Comparison of ENCODE assay signal across 8 mouse cellular contexts in genomic region chr5:110106140-110106871, GRCm38 (mm10). TPM values are rescaled to one million over a fixed set of nuclear protein-coding genes. Genes with fewer than 3 reads are reported as not detected.
DNase-seq lines count a peak whose midpoint lies in the region; ATAC-seq lines count a peak whose summit lies in the region.

No protein-coding gene starts in this region.

- H3K27me3 ChIP-seq in megakaryocyte, embryonic 14.5 days (replicated peaks) = no peaks in the 10 kb centered on the region
- no peaks in the 10 kb centered on the region for H3K27me3 ChIP-seq in hindbrain, embryonic 14.5 days (ENCODE audit: control insufficient read depth, insufficient read depth, low read length)

- H3K27ac ChIP-seq in hindbrain, embryonic 14.5 days = no peak overlapping the region

- no peaks in the 10 kb centered on the region for H3K9me3 ChIP-seq in megakaryocyte, embryonic 14.5 days
- H3K9me3 ChIP-seq in hindbrain, embryonic 14.5 days (ENCODE audit: control insufficient read depth, low read length) = no peaks in the 10 kb centered on the region

- WGBS in hindbrain, embryonic 14.5 days = 95% methylated on average over 26 of the region's 26 CpGs

- H3K4me2 ChIP-seq in hindbrain, embryonic 14.5 days (replicated peaks) = peak overlapping the region; percentile 87

- peaks cover 49% of the 10 kb centered on the region for H3K36me3 ChIP-seq in megakaryocyte, embryonic 14.5 days (replicated peaks; ENCODE audit: low read length)
- H3K36me3 ChIP-seq in hindbrain, embryonic 14.5 days (replicated peaks; ENCODE audit: control insufficient read depth, insufficient read depth) = peaks cover 35% of the 10 kb centered on the region

- H3K9ac ChIP-seq in hindbrain, embryonic 14.5 days = peak overlapping the region; percentile 80; the same call in 1 of the 2 replicates

- ATAC-seq in megakaryocyte, adult 5-6 weeks (ENCODE audit: poor library complexity, severe bottlenecking) = no peak
- ATAC-seq in hindbrain, embryonic 14.5 days (ENCODE audit: low FRiP score) = no peak
- no peak for ATAC-seq in monocyte, adult 5-6 weeks (replicated peaks; ENCODE audit: insufficient number of reproducible peaks, low FRiP score, low TSS enrichment, poor library complexity, severe bottlenecking)

- DNase-seq in cerebellum, adult 11 months = peak; percentile 49
- no peak for DNase-seq in cerebellum, postnatal 4 days (ENCODE audit: low spot score in 2 of 2)
- DNase-seq in hindbrain, embryonic 14.5 days (ENCODE audit: low spot score) = no peak
- peak; percentile 7 for DNase-seq in lung, postnatal 10 days
- no peak for DNase-seq in gastrocnemius, postnatal 36 days

- H3K4me3 ChIP-seq in megakaryocyte, embryonic 14.5 days (replicated peaks) = peak overlapping the region; percentile 100
- peak overlapping the region; percentile 80 for H3K4me3 ChIP-seq in hindbrain, embryonic 14.5 days (replicated peaks; ENCODE audit: low read length)

- H3K4me1 ChIP-seq in megakaryocyte, embryonic 14.5 days = peaks cover 58% of the 10 kb centered on the region
- peaks cover 29% of the 10 kb centered on the region for H3K4me1 ChIP-seq in hindbrain, embryonic 14.5 days (replicated peaks; ENCODE audit: control insufficient read depth, insufficient read depth, low read length)

- intact Hi-C loops in gastrocnemius, postnatal 36 days (cut with DNase I) = no loop called here

RNA-seq across cellular contexts. Expression of gene Gtpbp6, which starts 1.7 kb away (rescaled TPM):
- polyA plus RNA-seq in megakaryocyte, embryonic 14.5 days (2012; ENCODE audit: insufficient read depth, low replicate concordance) = 49.5 and 52.6 TPM in 2 replicates
- 7.5 and 14.5 TPM in 2 replicates for total RNA-seq in megakaryocyte, adult 5-6 weeks (2015)
- 15.9 and 17.9 TPM in 2 replicates for total RNA-seq in megakaryocyte, adult 5-6 weeks (2017)
- polyA plus RNA-seq in hindbrain, embryonic 14.5 days (2014; fragmentation: Nextera tagmentation; extraction: Ambion mirVana) = 53.1 and 55.9 TPM in 2 replicates
- total RNA-seq in monocyte, adult 5-6 weeks (2017) = 31.9 to 41.2 TPM (median 37.7 TPM) in 3 replicates
- total RNA-seq in gastrocnemius, postnatal 36 days (2021) = 10 to 100 TPM; 13.6 to 14.3 TPM

RNA-seq across cellular contexts. Expression of gene Zfp605, which starts 3.6 kb away (rescaled TPM):
- polyA plus RNA-seq in megakaryocyte, embryonic 14.5 days (2012; ENCODE audit: insufficient read depth, low replicate concordance) = 1.00 TPM in 1 of 2 replicates, not detected in the other
- 2.5 and 4.2 TPM in 2 replicates for total RNA-seq in megakaryocyte, adult 5-6 weeks (2015)
- total RNA-seq in megakaryocyte, adult 5-6 weeks (2017) = 5.9 and 8.1 TPM in 2 replicates
- 11.6 and 14.6 TPM in 2 replicates for polyA plus RNA-seq in hindbrain, embryonic 14.5 days (2014; fragmentation: Nextera tagmentation; extraction: Ambion mirVana)
- total RNA-seq in monocyte, adult 5-6 weeks (2017) = 6.8 to 11.4 TPM (median 11.3 TPM) in 3 replicates
- total RNA-seq in gastrocnemius, postnatal 36 days (2021) = 1 to 10 TPM; 3.0 to 3.2 TPM

RNA-seq across cellular contexts. Expression of gene Plcxd1, which starts 6.5 kb away (rescaled TPM):
- 0.10 TPM in 1 of 2 replicates, not detected in the other for polyA plus RNA-seq in megakaryocyte, embryonic 14.5 days (2012; ENCODE audit: insufficient read depth, low replicate concordance)
- not detected in 2 replicates for total RNA-seq in megakaryocyte, adult 5-6 weeks (2015)
- total RNA-seq in megakaryocyte, adult 5-6 weeks (2017) = 0.11 TPM in 1 of 2 replicates, not detected in the other
- 1.7 and 3.2 TPM in 2 replicates for polyA plus RNA-seq in hindbrain, embryonic 14.5 days (2014; fragmentation: Nextera tagmentation; extraction: Ambion mirVana)
- 0.10 to 2.3 TPM in 2 of 3 replicates, not detected in the other for total RNA-seq in monocyte, adult 5-6 weeks (2017)
- not detected for total RNA-seq in gastrocnemius, postnatal 36 days (2021)

RNA-seq across cellular contexts. Expression of gene Gm35315, which starts 12.1 kb away (rescaled TPM):
- not detected in 2 replicates for polyA plus RNA-seq in megakaryocyte, embryonic 14.5 days (2012; ENCODE audit: insufficient read depth, low replicate concordance)
- 0.78 and 0.93 TPM in 2 replicates for total RNA-seq in megakaryocyte, adult 5-6 weeks (2015)
- 0.29 and 0.37 TPM in 2 replicates for total RNA-seq in megakaryocyte, adult 5-6 weeks (2017)
- polyA plus RNA-seq in hindbrain, embryonic 14.5 days (2014; fragmentation: Nextera tagmentation; extraction: Ambion mirVana) = 0.46 and 0.47 TPM in 2 replicates
- total RNA-seq in monocyte, adult 5-6 weeks (2017) = 0.39 to 0.76 TPM in 2 of 3 replicates, not detected in the other
- under 1 TPM; 0.07 to 0.23 TPM for total RNA-seq in gastrocnemius, postnatal 36 days (2021)

RNA-seq across cellular contexts. Expression of gene Chfr, which starts 29.3 kb away (rescaled TPM):
- polyA plus RNA-seq in megakaryocyte, embryonic 14.5 days (2012; ENCODE audit: insufficient read depth, low replicate concordance) = 16.6 and 30.1 TPM in 2 replicates
- 45.7 and 49.6 TPM in 2 replicates for total RNA-seq in megakaryocyte, adult 5-6 weeks (2015)
- 73.1 and 78.6 TPM in 2 replicates for total RNA-seq in megakaryocyte, adult 5-6 weeks (2017)
- polyA plus RNA-seq in hindbrain, embryonic 14.5 days (2014; fragmentation: Nextera tagmentation; extraction: Ambion mirVana) = 86.9 and 88.2 TPM in 2 replicates
- total RNA-seq in monocyte, adult 5-6 weeks (2017) = 84.6 to 106 TPM (median 89.6 TPM) in 3 replicates
- total RNA-seq in gastrocnemius, postnatal 36 days (2021) = 10 to 100 TPM; 12.3 to 14.1 TPM

Comparison
In these comparisons a context has a peak if more than half of its experiments do, and no peak if none do; other contexts are left out.
1. DNase-seq: peak in cerebellum, adult 11 months (single experiment) and lung, postnatal 10 days (single experiment); none in cerebellum, postnatal 4 days (0 of 2), hindbrain, embryonic 14.5 days (single experiment) and gastrocnemius, postnatal 36 days (0 of 2).